Mouse (Mus musculus) forebrain, embryonic 16.5 days (tissue): ENCODE results near the gene Ap3s2. TPM values are rescaled to one million over a fixed set of nuclear protein-coding genes. Genes with fewer than 3 reads are reported as not detected.

Experiments
- ATAC-seq: fragments of 200-750 bp; cut with Nextera tagmentation; 2 replicates; pipeline ENCODE4 v1.8.0; 2017; ENCODE audit warnings: mild to moderate bottlenecking, moderate library complexity
- H3K27ac ChIP-seq: fragments of 300-500 bp; sonication (generic); 2 replicates; pipeline ENCODE4 v1.5.1; 2014; ENCODE audit warnings: low read length, control low read depth
- H3K27me3 ChIP-seq: fragments of 300-500 bp; sonication (generic); replicated peaks from 2 replicates; pipeline ENCODE4 v1.6.1; 2014; ENCODE audit warnings: low read length; ENCODE audit not compliant: control insufficient read depth, insufficient read depth
- H3K36me3 ChIP-seq: fragments of 300-500 bp; sonication (generic); 2 replicates; pipeline ENCODE4 v1.6.1; 2014; ENCODE audit not compliant: control insufficient read depth, insufficient read depth
- H3K4me1 ChIP-seq: fragments of 300-500 bp; sonication (generic); replicated peaks from 2 replicates; pipeline ENCODE4 v1.6.1; 2014; ENCODE audit warnings: low read length; ENCODE audit not compliant: control insufficient read depth, insufficient read depth
- H3K4me2 ChIP-seq: fragments of 300-500 bp; sonication (generic); 2 replicates; pipeline ENCODE4 v1.6.1; 2014; ENCODE audit warnings: mild to moderate bottlenecking, low read length, control low read depth
- H3K4me3 ChIP-seq: fragments of 300-500 bp; sonication (generic); replicated peaks from 2 replicates; pipeline ENCODE4 v1.5.1; 2014; ENCODE audit warnings: mild to moderate bottlenecking, low read length, control low read depth
- H3K9ac ChIP-seq: fragments of 300-500 bp; sonication (generic); replicated peaks from 2 replicates; pipeline ENCODE4 v1.6.1; 2014; ENCODE audit warnings: low read depth, low read length, control low read depth
- H3K9me3 ChIP-seq: fragments of 300-500 bp; sonication (generic); 2 replicates; pipeline ENCODE4 v1.6.1; 2016; ENCODE audit warnings: low read length; ENCODE audit not compliant: control insufficient read depth
- WGBS: fragments of 180-500 bp; shearing (Covaris S2); extraction: QIAGEN DNeasy Blood & Tissue Kit; methylation state at CpG from one replicate; pipeline ENCODE4 v1.1.7; 2014; 5-methylcytosine and 5-hydroxymethylcytosine counted together
- polyA plus RNA-seq: library from polyadenylated mRNA; unstranded; fragments of >200 nt; fragmentation: Nextera tagmentation; extraction: Ambion mirVana; gene quantifications from 2 replicates; pipeline ENCODE4 v1.2.1, GENCODE M21; 2015

Ap3s2 gene
- polyA plus RNA-seq, 1 experiment from 2014 or later, result 45.1 TPM

DNA sequence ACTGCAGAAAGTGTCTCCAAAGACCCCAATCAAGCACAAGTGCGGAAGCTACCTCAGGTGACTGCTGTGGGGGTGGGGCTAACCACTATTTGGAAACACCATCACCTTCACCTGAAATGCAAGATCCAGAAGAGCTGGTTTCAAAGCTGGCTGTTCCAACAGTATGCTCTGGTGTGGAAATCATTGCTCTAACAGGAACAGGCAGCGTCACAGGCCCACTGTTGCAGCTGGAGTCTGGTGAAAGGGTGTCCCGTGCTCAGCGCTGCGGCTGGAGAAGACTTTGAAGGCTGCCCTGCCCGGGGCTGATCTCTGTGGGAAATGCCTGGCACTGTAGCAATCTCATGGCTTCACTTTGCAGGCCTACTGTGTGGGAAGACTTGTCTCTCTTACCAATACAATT lies 47.0 kb downstream of the Ap3s2 start:
- no peak overlapping the region for H3K27ac ChIP-seq
- no peak overlapping the region for H3K4me3 ChIP-seq
- no peaks in the 10 kb centered on the region for H3K27me3 ChIP-seq
- no peaks in the 10 kb centered on the region for H3K4me1 ChIP-seq
- no peak for ATAC-seq
- no peak overlapping the region for H3K9ac ChIP-seq
- 88% methylated on average over 6 of the region's 6 CpGs for WGBS
- no peaks in the 10 kb centered on the region; the same call in 1 of the 2 replicates for H3K36me3 ChIP-seq
- H3K4me2 ChIP-seq, result no peak overlapping the region
- H3K9me3 ChIP-seq, result no peaks in the 10 kb centered on the region

DNA sequence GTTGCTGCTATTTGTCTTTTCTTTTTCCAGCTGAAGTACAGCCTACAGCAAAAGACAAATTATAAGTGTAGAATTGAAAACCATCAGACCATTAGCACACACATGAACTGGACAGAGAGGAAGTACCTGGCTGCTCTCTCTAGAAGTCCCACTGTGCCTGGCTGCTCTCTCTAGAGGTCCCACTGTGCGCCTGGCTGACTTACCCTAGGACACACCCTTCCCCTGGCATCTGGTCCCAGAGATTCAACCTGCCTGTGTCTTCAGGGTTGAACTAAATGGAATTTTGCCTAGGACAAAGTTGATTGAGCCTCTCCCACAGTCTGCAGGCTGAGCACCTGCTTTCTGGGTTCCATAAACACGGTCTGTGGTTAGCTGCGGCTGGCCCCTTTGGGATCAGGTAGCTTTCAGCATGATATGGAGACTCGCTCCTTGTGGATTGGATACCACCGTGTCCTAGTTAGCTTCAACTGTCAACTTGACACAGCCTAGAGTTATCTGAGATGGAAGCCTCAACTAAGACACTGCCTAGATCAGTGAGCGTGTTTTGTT lies 48.6 kb downstream of the Ap3s2 start:
- 93% methylated on average over 6 of the region's 6 CpGs for WGBS

DNA sequence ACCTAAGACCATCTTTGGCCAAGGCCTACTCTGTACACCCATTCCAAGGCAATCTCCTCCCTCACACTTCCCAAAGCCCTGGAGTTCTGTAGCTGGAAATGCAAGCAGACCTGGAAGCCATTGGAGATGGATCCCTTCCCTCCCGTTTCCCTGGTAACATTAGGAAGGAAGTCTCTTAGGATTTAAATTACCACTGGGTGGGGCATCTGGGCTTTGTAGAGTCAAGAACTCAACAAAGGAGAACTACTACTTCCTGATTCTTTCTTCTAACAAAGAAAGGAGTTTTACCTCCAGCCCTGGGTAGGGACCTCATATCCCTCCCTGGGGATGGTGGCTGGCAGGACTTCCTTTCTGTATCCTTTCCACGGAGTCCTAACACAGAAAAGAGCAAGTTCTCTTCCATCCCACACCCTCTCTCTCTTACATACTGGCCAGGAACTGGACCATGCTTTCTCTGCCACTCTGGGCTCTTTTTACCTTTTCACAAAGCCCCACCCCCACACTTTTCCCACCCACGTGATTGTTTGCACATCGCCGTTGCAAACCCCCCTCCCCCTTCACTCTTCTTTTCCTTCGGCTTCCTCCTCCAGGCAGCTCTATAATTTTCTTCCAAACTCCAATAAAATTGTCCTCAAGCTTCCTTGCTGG lies 51.3 kb downstream of the Ap3s2 start:
- 48% methylated on average over 6 of the region's 6 CpGs for WGBS
- Histone ChIP-seq H3K27me3 (no peaks in the 10 kb centered on the region), H3K36me3 (no peaks in the 10 kb centered on the region), H3K4me1 (no peaks in the 10 kb centered on the region; the same call in 1 of the 2 replicates), H3K9me3 (no peaks in the 10 kb centered on the region), H3K27ac (no peak overlapping the region), H3K4me2 (no peak overlapping the region), H3K4me3 (no peak overlapping the region), H3K9ac (no peak overlapping the region)
- ATAC-seq, result no peak

More for the DNA sequence above, 48.6 kb downstream of the Ap3s2 start:
- Histone ChIP-seq H3K27ac (no peak overlapping the region), H3K4me2 (no peak overlapping the region), H3K9me3 (no peaks in the 10 kb centered on the region), H3K27me3 (no peaks in the 10 kb centered on the region), H3K4me1 (no peaks in the 10 kb centered on the region; the same call in 1 of the 2 replicates), H3K9ac (no peak overlapping the region), H3K4me3 (no peak overlapping the region), H3K36me3 (no peaks in the 10 kb centered on the region; the same call in 1 of the 2 replicates)
- no peak for ATAC-seq

DNA sequence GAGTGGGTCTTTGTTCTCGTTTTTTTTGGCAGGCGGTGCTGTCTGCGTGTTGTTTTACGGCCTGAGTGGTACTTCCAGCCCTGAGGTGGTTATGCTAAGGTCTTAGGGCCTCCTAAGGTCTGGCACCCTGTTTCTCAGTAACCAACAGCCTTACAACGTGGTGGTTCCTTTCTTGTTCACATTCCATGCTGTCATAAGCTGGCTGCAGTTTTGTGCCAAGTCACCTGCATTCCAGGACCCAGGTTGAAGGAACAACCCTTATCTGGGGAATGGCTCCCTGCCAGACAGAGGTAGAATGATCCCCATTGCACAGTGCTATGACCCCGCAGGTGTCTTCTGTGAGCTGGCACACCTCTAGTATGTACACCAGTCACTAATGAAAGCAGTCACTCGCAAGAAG lies 52.0 kb downstream of the Ap3s2 start:
- H3K9me3 ChIP-seq, result no peaks in the 10 kb centered on the region
- no peak overlapping the region for H3K27ac ChIP-seq
- no peak overlapping the region for H3K4me2 ChIP-seq
- WGBS, result 78% methylated on average over 7 of the region's 7 CpGs
- no peak for ATAC-seq
- no peak overlapping the region for H3K4me3 ChIP-seq
- no peak overlapping the region for H3K9ac ChIP-seq
- no peaks in the 10 kb centered on the region for H3K27me3 ChIP-seq
- no peaks in the 10 kb centered on the region; the same call in 1 of the 2 replicates for H3K4me1 ChIP-seq
- no peaks in the 10 kb centered on the region for H3K36me3 ChIP-seq

DNA sequence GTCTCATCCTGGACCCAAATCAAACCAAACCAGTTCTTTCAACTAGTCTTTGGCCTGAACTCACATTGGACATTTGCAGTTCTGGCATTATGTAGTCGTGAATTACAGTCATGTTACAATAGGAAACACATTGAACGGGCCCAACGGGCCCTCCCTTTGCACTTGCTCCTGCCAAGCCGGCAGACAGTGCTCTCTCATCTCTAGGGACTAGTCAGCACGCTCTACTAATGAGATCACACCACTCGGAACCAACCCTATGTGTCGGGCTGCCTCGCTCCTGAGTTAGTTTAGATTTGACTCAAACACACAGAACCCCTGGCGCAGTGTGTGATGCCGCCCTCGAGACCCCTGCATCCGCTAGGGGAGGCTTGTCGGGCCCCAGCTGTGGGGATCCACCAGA lies 52.6 kb downstream of the Ap3s2 start:
- Histone ChIP-seq H3K9ac (no peak overlapping the region), H3K4me1 (no peaks in the 10 kb centered on the region; the same call in 1 of the 2 replicates), H3K4me2 (no peak overlapping the region), H3K4me3 (no peak overlapping the region), H3K27me3 (no peaks in the 10 kb centered on the region), H3K27ac (no peak overlapping the region), H3K9me3 (no peaks in the 10 kb centered on the region), H3K36me3 (no peaks in the 10 kb centered on the region)
- no peak for ATAC-seq
- WGBS, result 68% methylated on average over 13 of the region's 13 CpGs

DNA sequence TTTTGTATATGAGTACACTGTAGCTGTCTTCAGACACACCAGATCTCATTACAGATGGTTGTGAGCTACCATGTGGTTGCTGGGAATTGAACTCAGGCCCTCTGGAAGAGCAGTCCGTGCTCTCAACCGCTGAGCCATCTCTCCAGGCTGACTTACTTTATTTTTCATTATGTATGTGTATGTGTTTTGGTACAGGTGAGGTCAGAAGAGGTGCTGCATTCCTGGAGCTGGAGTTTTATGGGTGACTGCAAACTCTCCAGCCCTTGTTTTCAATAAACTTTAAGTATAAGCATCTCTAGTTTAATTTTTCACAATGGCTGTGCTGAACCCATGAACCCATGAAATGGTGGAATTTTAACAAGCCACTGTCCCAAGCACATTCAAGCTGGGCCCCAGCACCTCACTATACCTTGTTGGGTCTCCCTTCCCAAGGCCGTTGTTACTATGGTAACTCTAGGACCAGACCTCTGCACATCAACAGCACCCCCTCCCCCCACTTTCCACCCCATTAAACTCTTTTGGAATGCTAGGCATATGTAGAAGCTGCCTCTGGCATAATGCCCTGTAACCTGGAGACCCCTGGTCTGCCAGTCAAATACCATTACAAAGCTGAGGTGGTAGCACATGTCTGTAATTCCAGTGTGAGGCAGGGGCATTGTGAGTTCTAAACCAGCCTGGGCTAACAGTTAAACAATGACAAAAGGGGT lies 54.0 kb downstream of the Ap3s2 start:
- H3K4me3 ChIP-seq, result no peak overlapping the region
- H3K4me1 ChIP-seq, result no peaks in the 10 kb centered on the region; the same call in 1 of the 2 replicates
- WGBS, result 70% methylated on average over 3 of the region's 3 CpGs
- no peak overlapping the region for H3K4me2 ChIP-seq
- H3K9me3 ChIP-seq, result no peaks in the 10 kb centered on the region
- no peak overlapping the region for H3K27ac ChIP-seq
- no peaks in the 10 kb centered on the region for H3K27me3 ChIP-seq
- no peak overlapping the region for H3K9ac ChIP-seq
- H3K36me3 ChIP-seq, result no peaks in the 10 kb centered on the region
- ATAC-seq, result no peak

DNA sequence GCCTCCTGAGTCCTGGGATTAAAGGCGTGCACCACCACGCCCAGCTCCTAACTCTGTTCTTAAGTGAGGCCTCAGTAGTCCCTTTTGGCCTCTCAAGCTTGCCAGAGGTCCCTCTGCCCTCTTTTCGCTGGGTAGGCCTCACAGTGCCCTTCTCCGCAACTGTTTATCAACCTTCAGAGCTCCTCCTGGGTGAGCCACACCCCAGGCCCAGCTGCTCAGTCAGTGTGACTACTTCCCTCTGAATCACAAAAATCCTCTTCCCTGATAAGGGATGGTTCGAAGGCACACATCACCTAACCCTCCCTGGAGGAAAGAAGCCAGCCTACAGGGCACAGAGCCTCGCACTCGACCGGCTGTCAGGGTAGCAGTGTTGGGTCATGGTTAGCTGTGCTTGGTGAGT lies 58.7 kb downstream of the Ap3s2 start:
- ATAC-seq, result no peak
- H3K4me1 ChIP-seq, result no peaks in the 10 kb centered on the region; the same call in 1 of the 2 replicates
- H3K4me3 ChIP-seq, result no peak overlapping the region
- 88% methylated on average over 8 of the region's 8 CpGs for WGBS
- H3K36me3 ChIP-seq, result no peaks in the 10 kb centered on the region
- no peaks in the 10 kb centered on the region for H3K27me3 ChIP-seq
- no peak overlapping the region for H3K9ac ChIP-seq
- H3K9me3 ChIP-seq, result no peaks in the 10 kb centered on the region
- H3K27ac ChIP-seq, result no peak overlapping the region
- no peak overlapping the region for H3K4me2 ChIP-seq

DNA sequence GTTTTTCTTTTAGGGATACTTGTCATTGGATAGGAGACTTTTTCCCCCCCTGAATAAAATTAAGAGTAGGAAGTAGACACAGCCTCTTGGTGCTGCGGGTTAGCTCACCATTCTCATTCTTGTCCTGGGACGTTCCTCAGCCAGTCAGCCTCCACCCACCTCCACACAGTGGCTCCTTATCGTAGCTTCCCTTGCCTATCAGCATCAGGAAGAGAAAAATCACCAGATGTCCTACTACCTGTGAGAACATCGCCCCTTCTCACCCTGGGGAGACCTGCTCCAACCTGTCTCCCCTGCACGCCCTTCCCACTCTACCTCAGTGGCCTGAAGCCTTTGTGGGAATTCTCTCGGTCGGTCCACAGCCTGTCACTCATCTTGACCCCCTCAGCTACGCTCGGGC lies 59.6 kb downstream of the Ap3s2 start, which contains the start of gene Anpep:
TSS of gene Anpep (minus strand) at position 249 of the 400 bp plus-strand sequence.
- Histone ChIP-seq H3K9ac (no peak within 1 kb of the TSS), H3K27me3 (no peaks in the 10 kb centered on the region), H3K4me2 (no peak within 1 kb of the TSS), H3K36me3 (no peaks in the 10 kb centered on the region), H3K4me1 (no peaks in the 10 kb centered on the region), H3K9me3 (no peaks in the 10 kb centered on the region), H3K27ac (no peak within 1 kb of the TSS), H3K4me3 (no peak within 1 kb of the TSS)
- 86% methylated on average over 9 of the region's 9 CpGs for WGBS
- no peak for ATAC-seq

DNA sequence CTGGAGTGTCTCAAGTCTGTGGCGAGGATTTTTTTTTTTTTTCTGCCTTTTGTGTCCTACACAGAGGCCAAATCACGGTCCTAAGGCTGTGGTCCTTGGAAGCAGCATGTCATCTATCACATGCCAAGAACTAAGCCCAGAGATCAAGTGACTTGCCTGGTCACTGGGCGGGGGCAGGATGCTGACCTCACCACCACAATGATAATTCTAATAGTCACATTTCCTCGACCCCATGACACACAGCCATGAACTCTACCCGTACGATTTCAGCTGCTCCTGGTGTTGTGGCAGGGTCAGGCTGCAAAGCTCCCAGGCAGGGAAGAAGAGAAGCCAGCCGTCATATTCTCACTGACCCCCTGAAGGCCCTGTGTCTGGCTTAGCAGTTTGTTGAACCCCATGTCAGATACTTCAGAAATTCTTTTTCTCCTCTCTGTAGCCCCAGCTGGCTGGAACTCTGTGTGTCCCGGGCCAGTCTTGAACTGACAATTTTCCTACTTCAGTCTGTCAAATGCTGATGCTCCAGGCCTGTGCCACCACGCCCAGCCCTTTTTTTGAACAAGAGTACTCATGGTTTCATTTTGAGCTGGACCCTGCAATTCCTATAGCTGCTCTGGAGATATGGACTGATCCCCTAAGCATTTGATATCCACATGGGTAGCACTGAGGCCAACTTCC lies 61.4 kb downstream of the Ap3s2 start:
- Histone ChIP-seq H3K27me3 (no peaks in the 10 kb centered on the region), H3K4me1 (no peaks in the 10 kb centered on the region), H3K9ac (no peak overlapping the region), H3K27ac (no peak overlapping the region), H3K4me3 (no peak overlapping the region), H3K36me3 (no peaks in the 10 kb centered on the region), H3K9me3 (no peaks in the 10 kb centered on the region), H3K4me2 (no peak overlapping the region)
- no peak for ATAC-seq
- 79% methylated on average over 9 of the region's 9 CpGs for WGBS
